Mouse (Mus musculus) thymus, postnatal 25 days (tissue): ENCODE measurements around the gene RPS10-NUDT3.

Source experiments
- DNase-seq: peaks from one replicate; pipeline ENCODE4 v3.0.0; 2022

RPS10-NUDT3 gene

DNA sequence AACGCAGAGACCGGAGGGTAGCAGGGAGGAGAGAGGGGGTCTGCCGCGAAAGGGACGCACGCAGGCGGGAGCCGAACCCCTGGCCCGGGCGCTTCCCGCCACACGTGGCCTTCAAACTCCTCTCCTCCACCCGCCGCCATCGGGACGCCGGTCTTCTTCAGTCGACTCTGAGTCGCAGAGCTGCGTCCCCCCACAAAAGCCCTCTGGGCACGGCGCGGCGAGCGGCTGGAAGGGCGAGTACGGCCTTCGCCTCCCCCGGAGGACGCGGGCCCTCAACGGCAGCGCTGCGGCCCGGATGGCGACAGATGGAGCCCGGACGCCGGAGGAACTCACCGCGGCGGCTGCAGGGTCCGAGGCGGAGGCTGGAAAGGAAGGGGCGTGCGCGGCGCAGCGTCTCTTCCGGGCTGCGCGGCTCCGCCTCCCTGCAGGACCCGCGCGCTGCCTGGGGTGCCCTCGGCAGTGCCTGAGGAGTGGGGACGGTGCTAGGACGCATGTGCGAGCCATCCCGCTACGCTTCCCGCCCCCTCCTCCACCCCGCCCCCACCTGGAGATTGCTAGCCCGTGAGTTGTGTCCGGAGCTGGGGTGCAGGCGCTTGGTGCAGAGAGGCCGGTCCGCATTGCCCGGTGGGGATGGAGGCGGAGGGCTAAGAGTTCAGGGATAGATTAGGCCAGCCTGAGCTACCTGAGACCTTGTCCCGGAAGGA is at the start of gene RPS10-NUDT3:
Gene RPS10-NUDT3 (minus strand): TSS at position 352 of the 704 bp plus-strand sequence.
- peak; percentile 90 for DNase-seq

DNA sequence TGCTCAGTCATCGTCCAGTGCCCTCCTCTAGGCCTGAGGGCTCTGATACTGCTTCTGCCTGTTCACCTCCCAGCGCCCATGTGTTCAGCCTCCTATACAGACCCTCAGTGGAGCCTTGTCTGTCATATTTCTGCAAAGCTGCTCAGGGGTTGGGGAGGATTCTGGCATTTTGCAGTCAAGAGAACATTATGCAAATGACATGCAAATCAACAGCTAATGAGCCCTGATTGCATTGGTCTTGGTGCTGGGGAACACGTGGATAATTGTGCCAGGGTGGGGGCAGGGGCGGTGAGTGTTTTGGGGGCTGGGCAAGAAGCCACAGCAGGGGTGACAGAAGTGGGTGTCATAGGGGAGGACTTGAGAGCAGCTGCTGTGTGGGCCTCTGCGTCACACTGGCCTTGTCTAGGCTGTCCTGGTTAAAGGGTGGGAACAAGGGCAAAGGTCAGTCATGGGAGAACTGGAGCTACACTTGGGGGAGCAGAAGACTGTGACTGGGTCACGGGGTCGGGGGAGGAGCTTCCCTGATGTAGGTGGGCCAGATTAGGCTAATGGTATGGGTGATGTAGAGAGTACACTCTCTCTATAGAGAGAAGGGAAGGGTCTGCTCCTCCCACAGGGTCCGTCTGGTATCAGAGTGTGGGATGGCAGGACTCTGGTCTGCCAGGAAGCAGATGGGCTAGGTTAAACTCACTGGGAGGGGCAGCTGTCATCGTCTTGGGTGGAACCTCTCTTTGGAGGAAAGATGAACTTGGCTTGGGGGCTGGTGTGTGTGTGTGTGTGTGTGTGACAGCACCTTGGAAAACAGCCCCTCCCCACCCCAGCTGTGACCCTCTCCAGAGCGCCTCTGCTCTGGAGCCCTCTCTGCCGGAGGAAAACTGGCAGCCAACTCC is 44.1 kb upstream of the RPS10-NUDT3 start:
- DNase-seq: no peak

DNA sequence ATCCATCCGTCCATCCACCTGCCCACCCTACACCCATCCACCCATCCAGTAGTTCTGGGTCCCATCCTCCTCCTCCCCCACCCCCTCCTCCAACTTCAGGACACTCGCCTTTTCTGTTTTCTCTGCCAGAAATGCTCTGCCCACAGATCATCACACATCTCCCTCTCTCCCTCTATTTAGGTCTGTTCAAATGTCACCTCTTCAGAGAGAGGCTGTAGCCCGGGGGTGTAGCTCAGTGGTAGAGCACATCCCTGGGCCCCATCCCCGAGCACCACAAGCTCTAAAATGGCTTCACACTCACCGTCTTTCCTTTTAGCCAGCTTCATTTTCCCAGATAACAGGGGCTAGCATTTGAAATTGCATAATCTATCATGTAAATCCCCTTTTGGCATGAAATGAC is 42.7 kb upstream of the RPS10-NUDT3 start:
- DNase-seq: no peak

DNA sequence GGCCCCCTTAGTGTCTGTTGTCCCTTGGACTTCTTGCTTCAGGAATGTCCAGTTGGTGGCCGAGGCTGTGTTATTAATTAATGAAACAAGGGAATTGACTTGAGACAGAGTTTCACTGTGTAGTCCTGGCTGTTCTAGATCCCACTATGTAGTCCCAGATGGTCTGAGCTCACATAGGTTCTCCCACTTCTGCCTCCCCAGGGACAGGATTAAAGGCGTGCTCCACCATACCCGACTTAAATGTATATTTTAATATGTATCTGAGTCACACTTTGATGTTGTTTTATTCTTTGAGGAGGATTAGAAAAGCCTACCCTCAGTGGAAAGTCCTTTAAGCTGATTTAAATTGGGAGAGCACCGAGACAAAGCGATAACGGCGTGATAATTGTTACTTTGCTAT is 41.2 kb upstream of the RPS10-NUDT3 start:
- DNase-seq: no peak

DNA sequence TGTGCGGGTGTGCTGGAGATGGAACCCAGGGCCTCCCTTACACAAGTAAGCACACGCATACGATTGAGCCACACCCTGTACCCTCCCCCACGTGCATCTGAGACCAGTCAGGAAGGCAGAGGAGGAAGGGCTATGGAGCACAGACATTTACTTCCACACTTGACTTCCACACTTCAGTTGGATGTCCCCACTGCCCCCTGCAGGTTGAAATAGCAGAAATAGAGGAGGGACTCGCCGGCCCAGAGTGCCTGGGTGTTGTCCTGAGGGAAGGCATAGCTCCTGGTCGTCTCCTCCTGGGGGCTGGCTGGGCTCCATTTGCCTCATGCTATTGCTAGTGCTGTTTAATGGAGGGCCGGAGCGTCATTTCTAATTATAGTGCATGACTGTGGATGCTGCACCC is 40.4 kb upstream of the RPS10-NUDT3 start:
- no peak for DNase-seq

DNA sequence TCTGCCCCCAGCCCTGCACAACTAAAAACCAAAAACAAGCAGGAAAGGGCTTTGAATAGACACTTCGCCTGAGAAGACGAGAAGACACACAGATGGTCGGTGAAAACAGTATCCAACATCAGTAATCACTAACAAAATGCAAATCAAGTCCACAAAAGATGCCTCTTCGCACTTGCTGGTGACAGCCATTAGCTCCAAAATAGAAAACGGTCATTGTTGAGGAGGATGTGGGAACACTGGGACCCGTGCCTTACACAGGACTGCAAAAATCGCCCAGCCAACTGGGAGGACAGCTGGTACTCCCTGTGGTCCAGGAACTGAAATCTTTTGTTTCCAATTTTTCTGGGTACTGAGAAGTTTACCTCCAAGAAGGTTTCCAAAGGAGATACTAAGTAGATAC is 38.9 kb upstream of the RPS10-NUDT3 start:
- DNase-seq: no peak

DNA sequence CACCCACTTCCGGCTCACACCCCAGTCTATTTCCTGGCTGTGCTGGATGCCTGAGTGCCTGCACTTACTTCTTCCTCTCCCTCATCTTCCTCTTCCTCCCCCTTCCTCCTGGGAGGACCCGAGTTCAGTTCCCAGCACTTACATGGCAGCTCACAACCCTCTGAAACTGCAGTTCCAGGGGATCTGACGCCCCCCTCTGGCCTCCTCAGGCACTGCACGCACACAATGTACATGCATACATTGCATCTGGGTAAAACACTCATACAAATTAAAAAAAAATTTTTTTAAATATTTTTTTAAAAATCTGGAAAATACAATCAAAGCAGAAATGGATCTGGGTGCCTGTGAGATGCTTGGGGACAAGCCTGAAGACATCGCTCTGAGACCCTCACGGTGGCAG is 36.7 kb upstream of the RPS10-NUDT3 start:
- no peak for DNase-seq

DNA sequence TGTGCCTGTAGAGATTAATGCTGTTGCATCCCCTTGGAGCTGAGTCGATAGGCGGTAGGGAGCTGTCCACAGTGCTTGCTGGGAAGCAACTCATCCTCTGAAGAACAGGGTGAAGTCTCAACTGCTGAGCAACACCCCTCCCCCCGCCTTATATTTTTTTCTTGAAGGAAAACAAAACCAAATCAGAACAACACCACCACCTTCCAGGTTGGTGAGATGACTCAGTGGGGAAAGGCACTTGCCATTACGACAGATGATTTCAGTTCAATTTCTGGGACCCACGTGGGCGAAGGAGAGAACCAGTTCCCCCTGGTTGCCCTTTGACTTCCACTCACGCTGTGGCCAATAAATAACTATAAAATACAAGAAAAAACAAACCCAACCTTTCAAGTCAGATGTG is 23.7 kb upstream of the RPS10-NUDT3 start:
- no peak for DNase-seq

DNA sequence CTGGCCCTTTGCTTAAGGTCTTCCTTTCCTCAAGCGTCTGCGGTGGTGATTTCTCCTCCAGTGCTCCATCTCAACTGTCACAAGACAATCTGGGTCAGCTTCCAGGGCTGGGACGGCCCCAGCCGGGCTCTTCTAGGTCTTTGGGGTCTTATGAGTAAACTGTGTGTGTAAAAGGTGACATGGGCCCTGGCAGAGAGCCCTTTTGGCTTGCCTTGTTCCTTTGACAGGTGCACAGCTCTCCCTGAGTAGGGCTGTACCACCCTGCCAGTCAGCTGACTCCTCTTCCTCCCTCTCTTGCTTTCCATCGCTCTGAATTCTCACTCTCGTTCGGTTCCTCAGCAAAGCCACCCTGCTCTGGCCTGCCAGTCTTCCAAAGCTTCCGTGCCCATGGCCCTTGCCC is 22.1 kb upstream of the RPS10-NUDT3 start:
- no peak for DNase-seq

DNA sequence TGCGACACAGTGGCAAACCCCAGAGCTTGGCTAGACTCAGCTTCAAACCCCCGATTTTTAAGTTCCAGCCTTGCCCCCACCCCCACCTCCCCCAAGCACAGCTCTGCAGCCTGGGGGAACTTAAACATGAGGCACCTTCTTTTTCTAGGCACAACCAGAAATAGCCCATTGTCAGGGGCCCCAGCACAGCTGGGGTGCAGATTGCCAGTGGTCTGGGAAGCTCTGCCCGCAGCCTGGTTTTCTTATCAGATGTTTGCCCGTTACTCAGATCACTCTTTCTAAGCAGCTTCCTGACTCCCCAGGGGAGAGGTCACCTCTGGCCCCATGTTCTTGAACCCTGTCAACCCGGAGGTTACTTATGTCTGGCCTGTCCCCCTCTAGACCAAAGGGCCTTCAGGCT is 21.4 kb upstream of the RPS10-NUDT3 start:
- DNase-seq: no peak

DNA sequence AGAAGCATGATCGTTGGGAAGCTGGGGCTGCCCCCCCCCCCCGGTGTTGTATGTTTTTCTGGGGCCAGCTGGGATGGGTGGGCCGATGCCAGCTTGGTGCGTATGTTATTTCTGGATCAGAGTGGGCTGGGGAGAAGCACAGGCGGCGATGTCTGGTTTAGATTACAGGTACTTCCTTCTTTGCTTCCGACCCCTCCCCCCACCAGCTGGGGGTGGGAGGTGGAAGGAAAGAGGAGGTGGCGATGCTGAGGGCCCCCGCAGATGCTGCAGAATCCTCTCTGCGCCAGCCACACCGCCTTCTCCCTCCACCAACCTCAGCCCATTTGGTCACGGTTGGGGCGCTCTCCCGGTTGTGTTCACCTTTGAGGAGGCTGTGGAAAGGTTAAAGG is 21.0 kb upstream of the RPS10-NUDT3 start:
- DNase-seq: peak; percentile 72

DNA sequence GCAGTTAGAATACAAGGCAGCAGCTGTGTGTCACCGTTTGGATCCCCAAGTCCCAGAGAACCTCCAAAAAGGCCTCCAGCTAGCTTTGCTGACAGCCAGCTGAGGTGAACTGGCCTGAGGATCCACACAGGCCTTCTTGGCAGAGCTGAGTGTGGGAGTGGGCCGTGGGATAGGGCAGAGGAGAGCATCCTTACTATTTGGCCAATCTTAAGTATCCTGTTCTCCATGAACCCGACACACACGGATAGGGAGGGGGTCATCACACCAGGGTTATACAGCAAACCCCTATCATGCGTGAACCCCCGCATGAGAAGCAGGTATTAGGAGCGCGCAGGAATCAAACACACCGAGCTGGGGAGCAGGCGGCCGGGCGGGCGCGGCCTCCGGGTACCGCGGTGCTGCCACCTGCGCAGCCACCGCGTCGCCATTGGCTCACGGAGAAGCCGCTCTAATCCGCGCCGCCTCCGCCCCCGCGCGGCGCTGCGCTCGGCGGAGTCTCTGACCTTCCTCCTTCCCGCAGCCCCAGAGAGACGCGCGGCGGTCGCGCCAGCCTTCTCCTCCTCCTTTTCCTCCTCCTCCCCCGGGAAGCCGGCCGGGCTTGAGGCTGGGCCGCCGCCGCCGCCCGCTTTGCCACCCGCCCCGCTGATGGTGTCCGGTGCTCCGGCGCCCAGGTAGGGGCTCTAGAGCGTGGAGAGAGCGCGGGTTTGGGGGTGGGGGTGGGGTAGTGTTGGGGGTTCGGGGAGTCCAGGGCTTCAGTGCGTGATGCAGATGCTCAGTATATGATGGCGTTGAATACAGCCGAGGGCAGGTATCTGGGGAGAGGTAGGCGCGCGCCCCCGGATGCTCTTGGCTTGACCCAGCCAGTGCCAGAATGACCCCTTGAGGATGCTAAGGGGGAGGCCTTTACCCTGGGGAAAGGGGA is 20.3 kb upstream of the RPS10-NUDT3 start, which contains the start of gene Pacsin1:
Gene Pacsin1 (plus strand): TSS at position 421 of the 922 bp plus-strand sequence.
- DNase-seq: peak; percentile 77

DNA sequence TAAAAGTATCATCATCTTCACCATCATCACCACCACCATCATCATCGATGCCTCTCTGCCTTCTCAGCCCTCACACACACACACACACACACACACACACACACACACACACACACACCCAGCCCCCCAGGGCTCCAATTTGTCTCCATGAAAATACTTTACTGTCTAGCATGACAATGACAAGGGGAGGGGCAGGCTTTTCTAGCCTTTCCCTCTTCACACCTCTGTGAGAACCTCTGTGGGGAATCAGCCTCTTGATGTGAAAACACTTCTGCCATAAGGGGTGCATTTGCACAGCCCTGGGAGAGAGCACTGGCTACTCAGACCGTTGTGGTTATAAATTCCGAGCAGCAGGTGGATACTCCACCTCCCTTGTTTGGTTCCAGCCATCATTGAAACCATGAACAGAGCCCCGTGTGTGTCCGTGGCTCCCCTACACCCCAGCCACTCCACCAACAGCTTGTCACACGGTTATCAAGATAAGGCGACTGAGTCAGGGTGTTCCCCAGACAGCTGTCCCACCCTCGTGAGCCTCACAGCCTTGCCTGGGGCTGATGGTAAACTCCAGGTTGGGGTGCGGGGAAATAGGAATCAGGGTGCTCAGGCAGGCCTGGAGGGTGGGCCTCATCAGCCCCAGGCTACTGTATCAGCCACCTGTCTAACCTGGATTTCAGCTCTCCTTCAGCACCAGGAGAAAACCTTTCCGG is 18.4 kb upstream of the RPS10-NUDT3 start:
- no peak for DNase-seq

DNA sequence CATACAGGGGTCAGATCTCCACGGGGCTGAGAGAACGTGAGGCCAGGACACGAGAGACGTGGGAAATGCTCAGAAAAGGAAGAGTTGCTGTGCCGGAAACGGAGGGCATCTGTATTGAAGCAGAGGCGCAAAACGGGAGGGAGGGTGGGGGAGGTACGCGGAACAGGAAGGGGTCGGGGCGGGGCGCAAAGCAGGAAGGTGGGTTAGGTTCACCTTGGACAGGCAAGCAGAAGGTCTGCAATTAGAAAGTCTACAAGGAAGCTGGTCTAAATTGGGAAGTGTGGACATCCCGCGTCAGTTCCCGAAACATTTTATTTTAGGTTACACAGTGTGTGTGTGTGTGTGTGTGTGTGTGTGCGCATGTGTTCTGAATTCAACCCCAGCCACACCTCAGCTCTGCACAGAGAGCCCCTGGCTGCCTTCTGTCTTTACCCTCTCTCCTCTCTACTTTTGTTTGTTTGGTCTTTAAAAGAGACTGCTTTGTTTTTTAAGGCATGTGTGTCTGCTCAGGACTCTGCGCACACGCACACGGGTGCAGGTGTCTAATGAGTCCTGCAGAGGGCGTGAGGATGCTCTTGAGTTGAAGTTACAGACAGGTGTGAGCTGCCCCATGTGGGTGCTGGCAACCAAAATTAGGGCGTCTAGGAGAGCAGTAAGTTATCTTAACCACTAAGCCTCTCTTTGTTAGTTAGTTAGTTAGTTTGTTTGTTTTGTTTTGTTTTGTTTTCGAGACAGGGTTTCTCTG is 17.2 kb upstream of the RPS10-NUDT3 start:
- DNase-seq: peak; percentile 55

DNA sequence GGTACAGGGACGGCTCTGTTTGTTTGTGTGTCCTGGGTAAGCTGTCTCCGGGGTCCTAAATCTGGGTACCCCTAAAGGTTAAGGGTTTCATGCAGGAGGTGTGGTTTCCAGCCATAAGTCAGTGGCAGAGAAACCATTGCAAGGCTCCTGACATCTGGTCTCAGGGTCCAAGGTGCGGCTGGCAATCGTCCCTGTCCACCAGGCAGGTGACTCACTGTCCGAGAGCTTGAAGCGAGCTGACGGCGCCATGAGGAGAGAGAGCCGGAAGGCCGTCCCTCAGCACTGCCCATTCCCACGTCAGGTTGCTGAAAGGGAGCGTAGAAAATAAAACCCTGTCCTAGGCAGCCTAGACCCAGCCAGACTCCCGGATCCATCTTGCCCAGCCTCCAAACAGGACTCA is 15.6 kb upstream of the RPS10-NUDT3 start:
- no peak for DNase-seq

DNA sequence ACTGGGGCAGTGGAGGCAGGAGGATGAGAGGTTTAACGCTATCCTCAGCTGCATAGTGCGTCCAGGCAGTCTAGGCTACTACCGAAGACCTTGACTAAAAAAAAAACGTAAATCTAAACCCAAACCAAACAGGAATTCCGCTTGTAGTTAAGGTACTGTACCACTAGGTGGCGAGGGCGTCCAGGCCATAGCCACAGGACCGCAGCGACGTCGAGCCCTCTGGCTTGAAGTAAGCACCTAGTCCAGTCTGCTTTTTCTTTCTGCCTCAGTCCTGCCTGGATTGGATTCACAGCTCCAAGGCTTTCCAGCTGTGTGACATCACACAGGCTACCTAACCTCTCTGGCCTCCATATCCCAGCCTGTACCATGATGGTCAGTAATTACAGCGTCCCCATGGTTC is 15.1 kb upstream of the RPS10-NUDT3 start:
- peak; percentile 75 for DNase-seq

DNA sequence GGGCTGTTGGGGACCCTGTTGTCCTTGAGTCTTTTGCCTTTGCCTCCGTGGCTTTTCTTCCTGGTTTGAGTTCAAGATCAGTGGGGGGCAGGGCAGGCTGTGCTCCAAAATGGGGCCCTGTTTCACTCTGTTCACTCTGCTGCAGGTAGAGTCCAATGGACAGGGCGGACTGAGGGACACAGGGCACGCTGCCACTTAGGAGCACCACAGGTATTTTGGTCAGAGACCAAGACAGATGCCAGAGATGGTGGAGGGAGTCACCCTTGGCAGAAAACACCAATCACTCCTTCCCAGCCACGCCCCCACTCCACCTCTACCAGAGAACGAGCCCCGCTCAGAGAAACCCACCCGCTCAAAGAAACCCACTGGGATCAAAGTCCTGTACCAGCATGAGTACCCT is 10.8 kb upstream of the RPS10-NUDT3 start:
- DNase-seq: no peak

DNA sequence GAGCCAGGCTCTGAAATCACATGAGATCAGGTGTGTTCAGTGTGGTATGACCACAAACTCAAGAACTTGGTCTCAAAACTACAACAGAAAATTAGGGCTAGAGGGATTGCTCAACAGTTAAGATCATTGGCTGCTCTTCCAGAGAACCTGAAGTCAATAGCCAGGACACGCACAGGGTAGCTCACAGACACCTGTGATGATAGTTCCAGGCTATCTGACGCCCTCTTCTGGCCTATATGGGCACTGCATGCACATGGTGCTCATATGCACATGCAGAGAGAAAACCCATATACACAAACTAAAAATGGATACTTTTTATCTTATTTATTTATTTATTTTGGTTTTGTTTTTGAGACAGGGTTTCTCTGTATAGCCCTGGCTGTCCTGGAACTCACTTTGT is 9.6 kb upstream of the RPS10-NUDT3 start:
- DNase-seq: no peak

DNA sequence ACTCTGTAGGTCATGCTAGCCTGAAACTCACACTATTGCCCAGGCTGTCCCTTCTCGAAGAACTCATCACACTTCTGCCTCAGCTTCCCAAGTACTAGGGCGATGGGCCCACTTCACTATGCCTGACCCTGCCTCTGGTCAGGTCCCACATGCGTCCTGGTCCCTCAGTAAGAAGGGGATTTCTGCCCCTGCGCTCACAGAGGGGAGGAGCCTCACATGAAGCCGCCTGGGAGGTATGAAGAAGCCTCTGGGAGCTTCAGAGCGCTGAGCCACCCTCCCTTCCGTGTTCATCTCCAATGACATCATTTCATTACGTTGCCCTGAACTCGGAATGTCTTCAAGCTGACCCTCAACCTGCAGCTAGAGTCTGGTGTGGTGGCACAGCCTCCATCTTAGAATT is 8.7 kb upstream of the RPS10-NUDT3 start:
- DNase-seq: no peak

DNA sequence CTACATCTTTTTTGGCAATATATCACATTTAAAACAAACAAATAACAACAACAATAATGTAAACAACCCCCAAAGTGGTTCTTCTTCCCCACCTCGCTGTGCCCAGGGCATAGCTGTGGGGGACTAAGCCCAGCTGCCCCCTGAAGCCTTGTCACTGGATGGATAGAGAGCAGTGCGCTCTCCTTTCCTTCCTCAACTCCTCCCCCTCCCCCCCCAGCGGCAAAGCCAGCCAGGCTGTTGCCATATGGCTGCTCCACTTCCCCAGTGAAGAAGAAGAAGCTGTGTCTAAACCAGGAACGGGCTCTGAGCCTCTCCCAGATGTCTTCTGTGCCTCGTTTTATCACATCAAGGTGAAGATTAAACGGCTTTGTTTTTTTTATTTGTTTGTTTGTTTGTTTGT is 8.1 kb upstream of the RPS10-NUDT3 start:
- DNase-seq: no peak

DNA sequence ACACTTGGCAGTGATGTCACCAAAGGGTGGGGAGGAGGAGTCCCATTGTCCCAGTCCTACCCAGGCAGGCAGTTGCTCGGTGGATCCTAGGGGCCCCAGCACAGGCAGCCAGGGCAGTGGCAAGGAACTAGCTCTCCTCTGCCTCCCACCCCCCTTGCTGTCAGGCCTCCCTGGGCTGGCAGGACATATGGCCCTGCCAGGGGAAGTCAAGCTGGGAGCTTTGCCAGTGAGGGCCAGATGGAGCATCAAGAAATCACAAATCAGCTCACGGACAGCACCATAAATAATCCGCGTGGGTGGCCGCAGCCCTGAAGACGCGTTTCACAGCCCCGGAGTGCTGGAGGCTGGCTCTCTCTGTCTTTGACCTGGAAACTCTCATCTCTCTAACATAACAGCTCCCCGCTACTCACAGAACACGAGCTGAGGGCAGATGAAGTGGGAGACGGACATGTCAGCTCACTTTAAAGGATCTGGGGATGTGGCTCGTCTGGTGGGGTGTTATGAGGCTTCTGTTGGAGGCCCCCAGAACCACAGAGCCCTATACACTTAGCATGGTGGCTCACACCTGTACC is 7.6 kb upstream of the RPS10-NUDT3 start:
- DNase-seq: no peak
